Mouse (Mus musculus) forebrain, embryonic 16.5 days (tissue): ENCODE results near the gene Serping1. TPM values are rescaled to one million over a fixed set of nuclear protein-coding genes. Genes with fewer than 3 reads are reported as not detected.
"Not testable (repeated sequence)": the region's sequence is repeated elsewhere in the genome, so short reads cannot be mapped to it uniquely, and the experiment has no call there.

ENCODE experiments used
- ATAC-seq: fragments of 200-750 bp; cut with Nextera tagmentation; 2 replicates; pipeline ENCODE4 v1.8.0; 2017; ENCODE audit warnings: mild to moderate bottlenecking, moderate library complexity
- H3K27ac ChIP-seq: fragments of 300-500 bp; sonication (generic); 2 replicates; pipeline ENCODE4 v1.5.1; 2014; ENCODE audit warnings: low read length, control low read depth
- H3K27me3 ChIP-seq: fragments of 300-500 bp; sonication (generic); replicated peaks from 2 replicates; pipeline ENCODE4 v1.6.1; 2014; ENCODE audit warnings: low read length; ENCODE audit not compliant: control insufficient read depth, insufficient read depth
- H3K36me3 ChIP-seq: fragments of 300-500 bp; sonication (generic); 2 replicates; pipeline ENCODE4 v1.6.1; 2014; ENCODE audit not compliant: control insufficient read depth, insufficient read depth
- H3K4me1 ChIP-seq: fragments of 300-500 bp; sonication (generic); replicated peaks from 2 replicates; pipeline ENCODE4 v1.6.1; 2014; ENCODE audit warnings: low read length; ENCODE audit not compliant: control insufficient read depth, insufficient read depth
- H3K4me2 ChIP-seq: fragments of 300-500 bp; sonication (generic); 2 replicates; pipeline ENCODE4 v1.6.1; 2014; ENCODE audit warnings: mild to moderate bottlenecking, low read length, control low read depth
- H3K4me3 ChIP-seq: fragments of 300-500 bp; sonication (generic); replicated peaks from 2 replicates; pipeline ENCODE4 v1.5.1; 2014; ENCODE audit warnings: mild to moderate bottlenecking, low read length, control low read depth
- H3K9ac ChIP-seq: fragments of 300-500 bp; sonication (generic); replicated peaks from 2 replicates; pipeline ENCODE4 v1.6.1; 2014; ENCODE audit warnings: low read depth, low read length, control low read depth
- H3K9me3 ChIP-seq: fragments of 300-500 bp; sonication (generic); 2 replicates; pipeline ENCODE4 v1.6.1; 2016; ENCODE audit warnings: low read length; ENCODE audit not compliant: control insufficient read depth
- WGBS: fragments of 180-500 bp; shearing (Covaris S2); extraction: QIAGEN DNeasy Blood & Tissue Kit; methylation state at CpG from one replicate; pipeline ENCODE4 v1.1.7; 2014; 5-methylcytosine and 5-hydroxymethylcytosine counted together
- polyA plus RNA-seq: library from polyadenylated mRNA; unstranded; fragments of >200 nt; fragmentation: Nextera tagmentation; extraction: Ambion mirVana; gene quantifications from 2 replicates; pipeline ENCODE4 v1.2.1, GENCODE M21; 2015

Gene Serping1
- polyA plus RNA-seq, 1 experiment from 2014 or later, result 25.0 TPM

GRCm38 (mm10) chr2:84728191-84728590, 47.1 kb downstream of the Serping1 start:
- H3K36me3 ChIP-seq, H3K4me3 ChIP-seq, H3K27ac ChIP-seq, H3K4me2 ChIP-seq, ATAC-seq, H3K9me3 ChIP-seq, H3K27me3 ChIP-seq, H3K9ac ChIP-seq: not testable (repeated sequence)
- H3K4me1 ChIP-seq, result peaks cover 26% of the 10 kb centered on the region
- WGBS, result 79% methylated on average over 5 of the region's 5 CpGs

- Histone ChIP-seq H3K9me3 (no peaks in the 10 kb centered on the region), H3K27ac (peak within 1 kb of the TSS; percentile 86), H3K36me3 (peaks cover 7% of the 10 kb centered on the region), H3K27me3 (no peaks in the 10 kb centered on the region), H3K4me1 (peaks cover 25% of the 10 kb centered on the region), H3K9ac (peak within 1 kb of the TSS; percentile 71), H3K4me3 (peak within 1 kb of the TSS; percentile 70), H3K4me2 (peak within 1 kb of the TSS; percentile 98)
- peak; percentile 97 for ATAC-seq
- WGBS, result under 1% methylated on average over 39 of the region's 39 CpGs
These were observed 47.9 kb downstream of the Serping1 start, which contains the start of gene Clp1 for GRCm38 (mm10) chr2:84727172-84727858. Gene Clp1, minus strand, starts transcription at chr2:84727350.

- no peaks in the 10 kb centered on the region for H3K9me3 ChIP-seq
- H3K4me3 ChIP-seq, result peak overlapping the region; percentile 70
- peak overlapping the region; percentile 98 for H3K4me2 ChIP-seq
- ATAC-seq, result peak; percentile 9
- no peaks in the 10 kb centered on the region for H3K27me3 ChIP-seq
- 3% methylated on average over 9 of the region's 9 CpGs for WGBS
- peaks cover 7% of the 10 kb centered on the region for H3K36me3 ChIP-seq
- peak overlapping the region; percentile 61 for H3K9ac ChIP-seq
- no peak overlapping the region for H3K27ac ChIP-seq
- peaks cover 25% of the 10 kb centered on the region for H3K4me1 ChIP-seq
These were observed 48.5 kb downstream of the Serping1 start for GRCm38 (mm10) chr2:84726716-84727115.

- Histone ChIP-seq H3K27ac (no peak overlapping the region), H3K27me3 (no peaks in the 10 kb centered on the region), H3K9me3 (no peaks in the 10 kb centered on the region), H3K4me3 (no peak overlapping the region), H3K4me2 (no peak overlapping the region), H3K36me3 (peaks cover 9% of the 10 kb centered on the region), H3K9ac (no peak overlapping the region), H3K4me1 (peaks cover 25% of the 10 kb centered on the region)
- 93% methylated on average over 10 of the region's 10 CpGs for WGBS
- no peak for ATAC-seq
These were observed 49.5 kb downstream of the Serping1 start for GRCm38 (mm10) chr2:84725770-84726169.

- Histone ChIP-seq H3K4me3 (no peak overlapping the region), H3K27me3 (no peaks in the 10 kb centered on the region), H3K9me3 (no peaks in the 10 kb centered on the region), H3K4me1 (peaks cover 25% of the 10 kb centered on the region), H3K36me3 (peaks cover 9% of the 10 kb centered on the region), H3K9ac (no peak overlapping the region), H3K27ac (no peak overlapping the region), H3K4me2 (no peak overlapping the region)
- no peak for ATAC-seq
- WGBS, result 93% methylated on average over 14 of the region's 14 CpGs
These were observed 51.4 kb downstream of the Serping1 start for GRCm38 (mm10) chr2:84723856-84724255.

GRCm38 (mm10) chr2:84721182-84721581, 54.1 kb downstream of the Serping1 start:
- no peak overlapping the region for H3K9ac ChIP-seq
- H3K9me3 ChIP-seq, result no peaks in the 10 kb centered on the region
- H3K4me1 ChIP-seq, result peaks cover 19% of the 10 kb centered on the region
- peaks cover 9% of the 10 kb centered on the region for H3K36me3 ChIP-seq
- H3K4me2 ChIP-seq, result no peak overlapping the region
- 88% methylated on average over 3 of the region's 3 CpGs for WGBS
- no peak for ATAC-seq
- H3K4me3 ChIP-seq, result no peak overlapping the region
- H3K27me3 ChIP-seq, result no peaks in the 10 kb centered on the region
- no peak overlapping the region for H3K27ac ChIP-seq

GRCm38 (mm10) chr2:84720718-84721117, 54.5 kb downstream of the Serping1 start:
- H3K4me3 ChIP-seq, result no peak overlapping the region
- H3K9ac ChIP-seq, result no peak overlapping the region
- peaks cover 9% of the 10 kb centered on the region for H3K36me3 ChIP-seq
- ATAC-seq, result no peak
- H3K4me2 ChIP-seq, result no peak overlapping the region
- no peak overlapping the region for H3K27ac ChIP-seq
- H3K27me3 ChIP-seq, result no peaks in the 10 kb centered on the region
- 77% methylated on average over 2 of the region's 2 CpGs for WGBS
- H3K4me1 ChIP-seq, result peaks cover 15% of the 10 kb centered on the region
- H3K9me3 ChIP-seq, result no peaks in the 10 kb centered on the region

GRCm38 (mm10) chr2:84717357-84717756, 57.9 kb downstream of the Serping1 start:
- Histone ChIP-seq H3K4me3 (no peak overlapping the region), H3K9me3 (no peaks in the 10 kb centered on the region), H3K36me3 (peaks cover 2% of the 10 kb centered on the region; the same call in 1 of the 2 replicates), H3K9ac (no peak overlapping the region), H3K27me3 (no peaks in the 10 kb centered on the region), H3K4me2 (no peak overlapping the region), H3K4me1 (peaks cover 14% of the 10 kb centered on the region), H3K27ac (no peak overlapping the region)
- no peak for ATAC-seq
- 94% methylated on average over 4 of the region's 4 CpGs for WGBS

- Histone ChIP-seq H3K4me2 (peak overlapping the region; percentile 69), H3K27me3 (no peaks in the 10 kb centered on the region), H3K27ac (peak overlapping the region; percentile 84; the same call in 1 of the 2 replicates), H3K36me3 (peaks cover 2% of the 10 kb centered on the region; the same call in 1 of the 2 replicates), H3K9ac (peak overlapping the region; percentile 67), H3K9me3 (no peaks in the 10 kb centered on the region), H3K4me1 (peaks cover 14% of the 10 kb centered on the region), H3K4me3 (peak overlapping the region; percentile 98)
- ATAC-seq, result no peak
- 36% methylated on average over 9 of the region's 9 CpGs for WGBS
These were observed 58.6 kb downstream of the Serping1 start for GRCm38 (mm10) chr2:84716423-84717355.
